Mouse (Mus musculus) kidney, adult 9 months (tissue): Measurements from ENCODE around the gene Cdkn2b.
A peak's percentile ranks its signal among the peaks of the same experiment; 100 is the strongest.

ENCODE experiments used
- DNase-seq: peaks from one replicate; pipeline ENCODE4 v3.0.0; 2022

Cdkn2b gene

GRCm38 (mm10) chr4:89286566-89286965 is 24.3 kb downstream of the Cdkn2b start:
- DNase-seq = no peak

GRCm38 (mm10) chr4:89285688-89286087 is 25.2 kb downstream of the Cdkn2b start:
- DNase-seq = no peak

GRCm38 (mm10) chr4:89282661-89283060 is 28.2 kb downstream of the Cdkn2b start:
- no peak for DNase-seq

- DNase-seq = no peak
Observed at GRCm38 (mm10) chr4:89282036-89282566, 28.7 kb downstream of the Cdkn2b start.

- DNase-seq = no peak
Observed at GRCm38 (mm10) chr4:89281236-89281635, 29.6 kb downstream of the Cdkn2b start.

- no peak for DNase-seq
Observed at GRCm38 (mm10) chr4:89279641-89280040, 31.2 kb downstream of the Cdkn2b start.

- no peak for DNase-seq
Observed at GRCm38 (mm10) chr4:89277381-89277940, 33.4 kb downstream of the Cdkn2b start.

- DNase-seq = no peak
Observed at GRCm38 (mm10) chr4:89276669-89277219, 34.1 kb downstream of the Cdkn2b start.

- DNase-seq = peak; percentile 45
Observed at GRCm38 (mm10) chr4:89275811-89276584, 34.8 kb downstream of the Cdkn2b start.

GRCm38 (mm10) chr4:89274829-89275548 is 35.9 kb downstream of the Cdkn2b start:
- no peak for DNase-seq

- DNase-seq = no peak
Observed at GRCm38 (mm10) chr4:89274006-89274405, 36.8 kb downstream of the Cdkn2b start.

- DNase-seq = no peak
Observed at GRCm38 (mm10) chr4:89273585-89273984, 37.3 kb downstream of the Cdkn2b start.

- DNase-seq = no peak
Observed at GRCm38 (mm10) chr4:89272961-89273540, 37.8 kb downstream of the Cdkn2b start.

GRCm38 (mm10) chr4:89272101-89272718 is 38.6 kb downstream of the Cdkn2b start:
- no peak for DNase-seq

GRCm38 (mm10) chr4:89257768-89258167 is 53.1 kb downstream of the Cdkn2b start:
- no peak for DNase-seq
